Comparison of ENCODE assay signal across 8 mouse cellular contexts in the genomic region with DNA sequence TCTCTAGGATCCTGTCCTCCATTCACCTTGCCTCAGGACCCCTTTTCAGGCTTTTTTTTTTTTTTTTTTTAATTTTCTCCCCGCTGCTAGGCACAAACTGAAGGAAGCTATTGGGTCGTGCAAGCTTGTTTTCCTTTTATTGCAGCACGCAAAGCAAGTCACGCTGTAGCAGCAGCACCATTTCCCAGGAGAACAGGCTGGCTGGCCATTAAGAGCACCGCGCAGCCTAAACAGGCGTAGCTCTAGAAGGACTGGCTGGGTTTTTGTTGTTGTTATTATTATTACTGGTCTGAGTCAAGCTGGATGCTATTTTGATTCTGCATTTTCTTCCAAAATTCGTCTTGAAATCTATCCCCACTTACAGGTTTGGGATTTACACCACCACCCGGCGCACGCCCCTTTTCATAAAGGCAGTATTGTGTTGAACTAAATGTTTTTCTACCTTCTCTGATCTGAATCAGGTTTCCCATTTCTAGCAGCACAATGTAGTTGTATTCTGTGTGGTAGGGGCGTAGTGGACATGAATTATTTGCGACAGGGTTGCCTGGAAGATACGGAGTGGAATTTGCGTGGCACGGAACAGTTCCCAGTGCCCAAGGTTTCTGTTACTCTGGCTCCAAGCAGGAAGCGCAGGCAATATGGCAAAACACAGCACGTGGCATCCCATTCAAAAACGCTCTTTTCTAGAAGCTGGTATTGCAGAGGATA.
A peak's percentile ranks its signal among the peaks of the same experiment; 100 is the strongest.
DNase-seq lines count a peak whose midpoint lies in the region; ATAC-seq lines count a peak whose summit lies in the region.

No protein-coding gene starts in this region.

- WGBS in forebrain, embryonic 16.5 days, result under 1% methylated on average over 19 of the region's 19 CpGs
- 2% methylated on average over 19 of the region's 19 CpGs for WGBS in lung, embryonic 16.5 days

- peak overlapping the region; percentile 51 for H3K4me3 ChIP-seq in forebrain, embryonic 16.5 days (replicated peaks; ENCODE audit: low read length)
- H3K4me3 ChIP-seq in lung, embryonic 16.5 days (ENCODE audit: low read length), result peak overlapping the region; percentile 63

- peak; percentile 87 for DNase-seq in ES-CJ7 (ENCODE audit: low read depth, low spot score)
- peak; percentile 93 for DNase-seq in cerebellum, adult 11-12 months
- DNase-seq in heart, postnatal 4 days, result peak; percentile 91
- DNase-seq in layer of hippocampus, adult 9-10 months (ENCODE audit: low spot score), result peak; percentile 90
- DNase-seq in ovary, postnatal 10 days (ENCODE audit: low spot score), result peak; percentile 75
- DNase-seq in thymus, postnatal 10 days (ENCODE audit: low spot score in 2 of 2), result peak; percentile 48 to 72

- no peaks in the 10 kb centered on the region for H3K9me3 ChIP-seq in forebrain, embryonic 16.5 days (ENCODE audit: control insufficient read depth, low read length)
- H3K9me3 ChIP-seq in lung, embryonic 16.5 days (ENCODE audit: control insufficient read depth, low read length), result no peaks in the 10 kb centered on the region

- H3K27me3 ChIP-seq in forebrain, embryonic 16.5 days (replicated peaks; ENCODE audit: control insufficient read depth, insufficient read depth, low read length), result no peaks in the 10 kb centered on the region
- H3K27me3 ChIP-seq in lung, embryonic 16.5 days (ENCODE audit: control insufficient read depth, insufficient read depth, low read depth, low read length), result no peaks in the 10 kb centered on the region

- ATAC-seq in forebrain, embryonic 16.5 days, result peak; percentile 54
- ATAC-seq in lung, embryonic 16.5 days (ENCODE audit: low read depth), result peak; percentile 48

- H3K4me1 ChIP-seq in forebrain, embryonic 16.5 days (replicated peaks; ENCODE audit: control insufficient read depth, insufficient read depth, low read length), result peaks cover 33% of the 10 kb centered on the region
- peaks cover 43% of the 10 kb centered on the region for H3K4me1 ChIP-seq in lung, embryonic 16.5 days (replicated peaks; ENCODE audit: control insufficient read depth, insufficient read depth, low read length)

- H3K9ac ChIP-seq in forebrain, embryonic 16.5 days (replicated peaks; ENCODE audit: low read depth, low read length), result peak overlapping the region; percentile 65
- H3K9ac ChIP-seq in lung, embryonic 16.5 days (ENCODE audit: low read length), result peak overlapping the region; percentile 68

- H3K4me2 ChIP-seq in forebrain, embryonic 16.5 days (ENCODE audit: low read length), result peak overlapping the region; percentile 71
- H3K4me2 ChIP-seq in lung, embryonic 16.5 days (ENCODE audit: low read depth, low read length), result peak overlapping the region; percentile 93

- no peaks in the 10 kb centered on the region for H3K36me3 ChIP-seq in forebrain, embryonic 16.5 days (ENCODE audit: control insufficient read depth, insufficient read depth)
- H3K36me3 ChIP-seq in lung, embryonic 16.5 days (ENCODE audit: control insufficient read depth, insufficient read depth, low read length), result no peaks in the 10 kb centered on the region

- peak overlapping the region; percentile 95 for H3K27ac ChIP-seq in forebrain, embryonic 16.5 days (ENCODE audit: low read length)
- H3K27ac ChIP-seq in lung, embryonic 16.5 days (ENCODE audit: low read length), result peak overlapping the region; percentile 87

Comparison
In these comparisons a context has a peak if more than half of its experiments do, and no peak if none do; other contexts are left out.
1. Peak in every context shown above with its lines: DNase-seq, ATAC-seq, H3K4me3 ChIP-seq and H3K27ac ChIP-seq.